Mouse (Mus musculus): ENCODE measurements at regions not wholly inside any gene's neighbourhood (a gene's known extent, or its start where the extent isn't known, plus 50 kb on each side); places are given as distances from the start of the nearest gene placed in this dataset.
"Not testable (repeated sequence)": the region's sequence is repeated elsewhere in the genome, so short reads cannot be mapped to it uniquely, and the experiment has no call there.

- TF ChIP-seq CTCF, POLR2A (IDR thresholded peaks at IDR 0.05; ENCODE audit: insufficient read depth, low read depth, low read length): not testable (repeated sequence)
Measured at GRCm38 (mm10) chr4:145781281-145781896, 87.2 kb upstream of the Zfp986 start.
